Mouse (Mus musculus): ENCODE results near the gene Scarf1. TPM values are rescaled to one million over a fixed set of nuclear protein-coding genes. Genes with fewer than 3 reads are reported as not detected.

Scarf1 gene
- polyA plus RNA-seq, 1 experiment from 2014 or later = 15.2 TPM

DNA sequence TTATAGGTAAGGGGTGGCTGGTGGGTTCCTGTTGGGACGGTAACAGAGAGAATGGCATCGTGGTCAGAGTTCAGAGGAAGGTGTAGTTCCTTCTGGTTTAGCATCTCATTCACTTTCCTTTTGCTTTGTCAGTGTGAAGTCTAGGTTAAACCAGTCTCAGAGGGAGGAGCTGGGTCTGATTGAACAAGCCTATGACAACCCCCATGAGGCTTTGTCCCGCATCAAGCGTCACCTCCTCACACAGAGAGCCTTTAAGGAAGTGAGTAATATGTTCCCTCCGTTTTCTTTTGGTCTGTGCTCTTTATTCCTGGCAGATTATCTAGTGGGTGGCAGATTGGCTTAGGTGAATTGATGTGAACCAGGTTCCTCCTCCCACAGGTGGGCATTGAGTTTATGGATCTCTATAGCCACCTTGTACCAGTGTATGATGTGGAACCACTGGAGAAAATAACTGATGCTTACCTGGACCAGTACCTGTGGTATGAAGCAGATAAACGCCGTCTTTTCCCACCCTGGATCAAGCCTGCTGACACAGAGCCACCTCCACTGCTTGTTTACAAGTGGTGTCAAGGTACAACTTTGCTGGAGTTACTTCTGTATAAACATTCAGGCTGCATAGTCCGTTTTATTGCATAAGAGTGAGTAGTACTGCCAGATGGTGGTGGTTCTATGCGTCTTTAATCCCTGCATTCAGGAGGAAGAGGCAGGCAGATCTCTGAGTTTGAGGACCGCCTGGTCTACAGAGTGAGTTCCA is 18.9 kb upstream of the Scarf1 start:
- Histone ChIP-seq H3K4me3 (ENCODE audit: low read depth, low read length) (no peak overlapping the region), H3K4me2 (no peak overlapping the region), H3K27me3 (ENCODE audit: insufficient read depth, low read length) (no peaks in the 10 kb centered on the region), H3K9me3 (ENCODE audit: low read depth, low read length) (no peaks in the 10 kb centered on the region), H3K27ac (ENCODE audit: low read depth) (no peak overlapping the region), H3K36me3 (ENCODE audit: insufficient read depth) (peaks cover 100% of the 10 kb centered on the region), H3K4me1 (ENCODE audit: insufficient read depth) (no peaks in the 10 kb centered on the region), H3K9ac (no peak overlapping the region)
- 88% methylated on average over 10 of the region's 10 CpGs for WGBS
- ATAC-seq (ENCODE audit: insufficient read depth) (no peak), DNase-seq (no peak)
- no peak for TF ChIP-seq CTCF (IDR thresholded peaks at IDR 0.05; ENCODE audit: low read depth)

- Histone ChIP-seq H3K27me3 (ENCODE audit: insufficient read depth, low read length) (no peaks in the 10 kb centered on the region), H3K4me3 (ENCODE audit: low read depth, low read length) (no peak overlapping the region), H3K9ac (no peak overlapping the region), H3K4me2 (no peak overlapping the region), H3K36me3 (ENCODE audit: insufficient read depth) (peaks cover 100% of the 10 kb centered on the region), H3K9me3 (ENCODE audit: low read depth, low read length) (no peaks in the 10 kb centered on the region), H3K4me1 (ENCODE audit: insufficient read depth) (no peaks in the 10 kb centered on the region), H3K27ac (ENCODE audit: low read depth) (no peak overlapping the region)
- no peak for ATAC-seq (ENCODE audit: insufficient read depth)
- DNase-seq = no peak
- TF ChIP-seq CTCF (IDR thresholded peaks at IDR 0.05; ENCODE audit: low read depth) = no peak
- 64% methylated on average over 1 of the region's 1 CpGs for WGBS
These were observed 15.2 kb upstream of the Scarf1 start for GRCm38 (mm10) chr11:75498126-75498525.

DNA sequence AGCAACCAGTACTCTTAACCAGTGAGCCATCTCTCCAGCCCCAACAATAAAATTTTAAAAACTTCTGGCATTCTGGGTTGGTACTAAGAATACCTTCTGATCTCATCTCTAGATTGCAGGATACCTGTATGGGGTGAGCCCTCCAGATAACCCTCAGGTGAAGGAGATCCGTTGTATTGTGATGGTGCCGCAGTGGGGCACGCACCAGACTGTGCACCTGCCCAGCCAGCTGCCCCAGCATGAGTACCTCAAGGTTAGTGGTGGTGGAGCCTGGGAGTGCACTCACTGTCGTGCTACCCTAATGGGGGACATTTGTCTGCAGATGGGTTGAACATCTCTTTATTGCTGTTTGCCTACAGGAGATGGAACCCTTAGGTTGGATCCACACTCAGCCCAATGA is 5.2 kb upstream of the Scarf1 start:
- Histone ChIP-seq H3K4me3 (ENCODE audit: low read depth, low read length) (no peak overlapping the region), H3K36me3 (ENCODE audit: insufficient read depth) (peaks cover 66% of the 10 kb centered on the region), H3K9ac (no peak overlapping the region), H3K4me2 (no peak overlapping the region), H3K9me3 (ENCODE audit: low read depth, low read length) (no peaks in the 10 kb centered on the region), H3K27ac (ENCODE audit: low read depth) (no peak overlapping the region), H3K4me1 (ENCODE audit: insufficient read depth) (peaks cover 8% of the 10 kb centered on the region), H3K27me3 (ENCODE audit: insufficient read depth, low read length) (no peaks in the 10 kb centered on the region)
- no peak for TF ChIP-seq CTCF (IDR thresholded peaks at IDR 0.05; ENCODE audit: low read depth)
- DNase-seq = no peak
- no peak for ATAC-seq (ENCODE audit: insufficient read depth)
- WGBS = 92% methylated on average over 4 of the region's 4 CpGs

GRCm38 (mm10) chr11:75508904-75509303 is 4.4 kb upstream of the Scarf1 start:
- ATAC-seq (ENCODE audit: insufficient read depth) = no peak
- WGBS = 65% methylated on average over 8 of the region's 8 CpGs
- Histone ChIP-seq H3K4me1 (ENCODE audit: insufficient read depth) (peaks cover 8% of the 10 kb centered on the region), H3K36me3 (ENCODE audit: insufficient read depth) (peaks cover 58% of the 10 kb centered on the region), H3K9ac (no peak overlapping the region), H3K4me2 (no peak overlapping the region), H3K27me3 (ENCODE audit: insufficient read depth, low read length) (no peaks in the 10 kb centered on the region), H3K4me3 (ENCODE audit: low read depth, low read length) (no peak overlapping the region), H3K9me3 (ENCODE audit: low read depth, low read length) (no peaks in the 10 kb centered on the region), H3K27ac (ENCODE audit: low read depth) (no peak overlapping the region)
- TF ChIP-seq CTCF (IDR thresholded peaks at IDR 0.05; ENCODE audit: low read depth) = no peak
- DNase-seq = peak; percentile 9

DNA sequence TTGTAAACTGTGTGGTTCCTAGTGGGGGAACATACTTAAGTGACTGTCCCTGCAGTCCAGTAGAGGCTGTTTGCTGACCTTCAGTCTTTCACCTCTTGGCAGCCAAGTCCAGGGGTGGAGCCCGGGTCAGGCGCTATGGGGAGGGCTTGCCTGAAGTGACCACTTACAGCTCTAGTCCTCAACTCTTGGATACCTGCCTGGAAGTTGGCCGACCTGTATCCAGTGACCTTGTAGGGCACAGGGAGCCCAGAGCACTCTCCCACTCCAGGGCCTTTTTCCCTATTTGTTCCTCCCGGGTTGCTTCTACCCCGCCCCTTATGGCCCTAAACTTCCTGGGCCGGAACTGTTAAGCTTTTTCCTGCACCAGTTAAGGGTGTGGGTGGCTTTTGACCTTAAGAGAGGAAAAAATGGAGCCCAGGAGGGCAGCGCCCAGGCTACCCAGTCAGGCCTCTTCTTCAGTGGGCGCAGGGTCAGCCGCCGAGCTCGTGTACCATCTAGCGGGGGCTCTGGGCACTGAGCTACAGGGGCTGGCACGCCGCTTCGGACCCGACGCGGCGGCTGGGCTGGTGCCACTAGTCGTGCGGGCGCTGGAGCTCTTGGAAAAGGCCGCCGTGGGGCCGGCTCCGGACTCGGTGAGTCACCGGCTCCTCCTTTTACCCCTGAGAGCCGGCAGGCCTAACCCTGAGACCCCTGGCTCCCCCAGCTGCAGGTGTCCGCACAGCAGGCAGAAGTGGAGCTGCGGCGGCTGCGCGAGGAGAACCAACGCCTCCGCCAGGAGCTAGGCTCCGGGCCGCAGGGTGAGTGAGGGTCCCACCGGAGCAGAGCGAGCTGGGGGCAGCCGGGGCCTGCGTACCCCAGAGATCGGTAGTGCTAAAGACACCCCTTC is 3.4 kb upstream of the Scarf1 start, which contains the start of gene Rilp:
Gene Rilp, plus strand, starts transcription at position 354 of the 886 bp plus-strand sequence.
- Histone ChIP-seq H3K4me2 (peak within 1 kb of the TSS; percentile 99), H3K4me3 (ENCODE audit: low read depth, low read length) (peak within 1 kb of the TSS; percentile 47), H3K9me3 (ENCODE audit: low read depth, low read length) (no peaks in the 10 kb centered on the region), H3K36me3 (ENCODE audit: insufficient read depth) (peaks cover 48% of the 10 kb centered on the region), H3K9ac (peak within 1 kb of the TSS; percentile 56), H3K27me3 (ENCODE audit: insufficient read depth, low read length) (no peaks in the 10 kb centered on the region), H3K4me1 (ENCODE audit: insufficient read depth) (peaks cover 8% of the 10 kb centered on the region), H3K27ac (ENCODE audit: low read depth) (peak within 1 kb of the TSS; percentile 82)
- ATAC-seq (ENCODE audit: insufficient read depth) (peak; percentile 70), DNase-seq (peak; percentile 71)
- 2% methylated on average over 43 of the region's 43 CpGs for WGBS
- TF ChIP-seq CTCF (IDR thresholded peaks at IDR 0.05; ENCODE audit: low read depth) = peak; percentile 46

GRCm38 (mm10) chr11:75510627-75510993 is 2.7 kb upstream of the Scarf1 start:
- Histone ChIP-seq H3K4me1 (ENCODE audit: insufficient read depth) (peaks cover 8% of the 10 kb centered on the region), H3K9ac (peak overlapping the region; percentile 56), H3K27ac (ENCODE audit: low read depth) (peak overlapping the region; percentile 82), H3K9me3 (ENCODE audit: low read depth, low read length) (no peaks in the 10 kb centered on the region), H3K36me3 (ENCODE audit: insufficient read depth) (peaks cover 41% of the 10 kb centered on the region), H3K4me3 (ENCODE audit: low read depth, low read length) (peak overlapping the region; percentile 47), H3K27me3 (ENCODE audit: insufficient read depth, low read length) (no peaks in the 10 kb centered on the region), H3K4me2 (peak overlapping the region; percentile 99)
- ATAC-seq (ENCODE audit: insufficient read depth) (peak; percentile 89), DNase-seq (peak; percentile 95)
- 2% methylated on average over 24 of the region's 24 CpGs for WGBS
- TF ChIP-seq CTCF (IDR thresholded peaks at IDR 0.05; ENCODE audit: low read depth) = peak; percentile 91

GRCm38 (mm10) chr11:75511213-75511612 is 2.1 kb upstream of the Scarf1 start:
- 72% methylated on average over 6 of the region's 6 CpGs for WGBS
- TF ChIP-seq CTCF (IDR thresholded peaks at IDR 0.05; ENCODE audit: low read depth) = no peak
- Histone ChIP-seq H3K27ac (ENCODE audit: low read depth) (no peak overlapping the region), H3K36me3 (ENCODE audit: insufficient read depth) (peaks cover 35% of the 10 kb centered on the region), H3K4me3 (ENCODE audit: low read depth, low read length) (no peak overlapping the region), H3K9me3 (ENCODE audit: low read depth, low read length) (no peaks in the 10 kb centered on the region), H3K4me2 (no peak overlapping the region), H3K27me3 (ENCODE audit: insufficient read depth, low read length) (no peaks in the 10 kb centered on the region), H3K9ac (no peak overlapping the region), H3K4me1 (ENCODE audit: insufficient read depth) (peaks cover 8% of the 10 kb centered on the region)
- no peak for ATAC-seq (ENCODE audit: insufficient read depth)
- DNase-seq = peak; percentile 30
